Mouse (Mus musculus) splenic B cell, adult 2 months (primary cell): ENCODE data around the gene Ntm.

Experiments
- DNase-seq: peaks from one replicate; pipeline ENCODE4 v3.0.0-alpha.2; 2011; ENCODE audit warnings: low read depth, low spot score
- H3K27me3 ChIP-seq: 2 replicates; pipeline ENCODE4 v1.6.1; 2012; ENCODE audit warnings: mild to moderate bottlenecking, low read length, moderate library complexity, mixed read lengths; ENCODE audit not compliant: control insufficient read depth, poor library complexity, insufficient read depth, severe bottlenecking
- H3K36me3 ChIP-seq: 2 replicates; pipeline ENCODE4 v1.6.1; 2012; ENCODE audit warnings: mild to moderate bottlenecking, low read length, moderate library complexity, mixed read lengths; ENCODE audit not compliant: control insufficient read depth, poor library complexity, insufficient read depth, severe bottlenecking

Ntm gene

GRCm38 (mm10) chr9:29315842-29316241 lies 647.1 kb downstream of the Ntm start:
- DNase-seq, result no peak
- Histone ChIP-seq H3K27me3 (no peaks in the 10 kb centered on the region), H3K36me3 (no peaks in the 10 kb centered on the region)

- Histone ChIP-seq H3K36me3 (no peaks in the 10 kb centered on the region), H3K27me3 (no peaks in the 10 kb centered on the region)
- DNase-seq, result no peak
Measured at GRCm38 (mm10) chr9:29306961-29307360, 656.0 kb downstream of the Ntm start.

GRCm38 (mm10) chr9:29298340-29298739 lies 664.6 kb downstream of the Ntm start:
- no peak for DNase-seq
- no peaks in the 10 kb centered on the region for H3K27me3 ChIP-seq
- no peaks in the 10 kb centered on the region for H3K36me3 ChIP-seq

GRCm38 (mm10) chr9:29296752-29297151 lies 666.2 kb downstream of the Ntm start:
- no peak for DNase-seq
- Histone ChIP-seq H3K27me3 (no peaks in the 10 kb centered on the region), H3K36me3 (no peaks in the 10 kb centered on the region)

- DNase-seq, result no peak
- Histone ChIP-seq H3K27me3 (no peaks in the 10 kb centered on the region), H3K36me3 (no peaks in the 10 kb centered on the region)
Measured at GRCm38 (mm10) chr9:29288003-29288704, 674.8 kb downstream of the Ntm start.

- no peaks in the 10 kb centered on the region for H3K36me3 ChIP-seq
- H3K27me3 ChIP-seq, result no peaks in the 10 kb centered on the region
- no peak for DNase-seq
Measured at GRCm38 (mm10) chr9:29285144-29285543, 677.8 kb downstream of the Ntm start.

GRCm38 (mm10) chr9:29272861-29273260 lies 690.1 kb downstream of the Ntm start:
- H3K36me3 ChIP-seq, result no peaks in the 10 kb centered on the region
- no peak for DNase-seq
- H3K27me3 ChIP-seq, result no peaks in the 10 kb centered on the region

GRCm38 (mm10) chr9:29269988-29270387 lies 693.0 kb downstream of the Ntm start:
- Histone ChIP-seq H3K36me3 (no peaks in the 10 kb centered on the region), H3K27me3 (no peaks in the 10 kb centered on the region)
- DNase-seq, result no peak

GRCm38 (mm10) chr9:29269277-29269646 lies 693.7 kb downstream of the Ntm start:
- DNase-seq, result no peak
- Histone ChIP-seq H3K27me3 (no peaks in the 10 kb centered on the region), H3K36me3 (no peaks in the 10 kb centered on the region)

- no peaks in the 10 kb centered on the region for H3K27me3 ChIP-seq
- DNase-seq, result no peak
- no peaks in the 10 kb centered on the region for H3K36me3 ChIP-seq
Measured at GRCm38 (mm10) chr9:29268583-29269276, 694.2 kb downstream of the Ntm start.

GRCm38 (mm10) chr9:29267663-29268062 lies 695.3 kb downstream of the Ntm start:
- Histone ChIP-seq H3K27me3 (no peaks in the 10 kb centered on the region), H3K36me3 (no peaks in the 10 kb centered on the region)
- no peak for DNase-seq

- H3K36me3 ChIP-seq, result no peaks in the 10 kb centered on the region
- no peaks in the 10 kb centered on the region for H3K27me3 ChIP-seq
- no peak for DNase-seq
Measured at GRCm38 (mm10) chr9:29265177-29265576, 697.8 kb downstream of the Ntm start.

- no peaks in the 10 kb centered on the region for H3K27me3 ChIP-seq
- DNase-seq, result no peak
- no peaks in the 10 kb centered on the region for H3K36me3 ChIP-seq
Measured at GRCm38 (mm10) chr9:29262836-29263235, 700.1 kb downstream of the Ntm start.

GRCm38 (mm10) chr9:29252866-29253265 lies 710.1 kb downstream of the Ntm start:
- no peaks in the 10 kb centered on the region for H3K27me3 ChIP-seq
- H3K36me3 ChIP-seq, result no peaks in the 10 kb centered on the region
- no peak for DNase-seq

GRCm38 (mm10) chr9:29250813-29251212 lies 712.1 kb downstream of the Ntm start:
- no peaks in the 10 kb centered on the region for H3K27me3 ChIP-seq
- H3K36me3 ChIP-seq, result no peaks in the 10 kb centered on the region

More at GRCm38 (mm10) chr9:29250813-29251212, 712.1 kb downstream of the Ntm start:
- no peak for DNase-seq
